Mouse (Mus musculus): ENCODE results near the gene Dnajc5g.

GRCm38 (mm10) chr5:31071059-31071458 is 35.0 kb upstream of the Dnajc5g start:
- TF ChIP-seq CTCF (IDR thresholded peaks at IDR 0.05): no peak
- TF ChIP-seq EP300 (IDR thresholded peaks at IDR 0.05): no peak

All from lung, postnatal 0 days (tissue).